Mouse (Mus musculus): Measurements from ENCODE around the gene Scgb2b15.
"Not testable (repeated sequence)": the region's sequence is repeated elsewhere in the genome, so short reads cannot be mapped to it uniquely, and the experiment has no call there.

Scgb2b15 gene

DNA sequence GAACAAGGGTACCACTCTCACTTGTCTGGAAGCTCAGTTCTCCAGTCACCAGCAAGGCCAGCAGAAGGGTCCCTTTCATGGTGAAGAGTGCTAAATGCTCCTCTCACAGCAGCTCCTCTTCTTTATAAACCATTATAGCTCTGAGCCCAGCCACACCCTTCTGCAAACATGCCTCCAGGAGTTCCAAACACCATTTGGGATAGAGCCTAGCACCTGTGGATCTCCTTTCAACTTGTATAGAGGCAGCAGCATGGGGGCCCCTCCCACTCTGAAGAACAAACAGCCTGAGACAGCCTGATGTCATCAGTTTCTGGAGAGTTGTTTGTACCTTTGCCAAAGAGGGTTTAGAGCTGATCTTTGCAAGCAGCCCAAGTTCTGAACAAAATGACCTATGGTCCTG lies at the start of gene Scgb2b15:
Gene Scgb2b15, minus strand, starts transcription at position 101 of the 400 bp plus-strand sequence.
- not testable (repeated sequence) for DNase-seq (ENCODE audit: inconsistent ontology term)

DNA sequence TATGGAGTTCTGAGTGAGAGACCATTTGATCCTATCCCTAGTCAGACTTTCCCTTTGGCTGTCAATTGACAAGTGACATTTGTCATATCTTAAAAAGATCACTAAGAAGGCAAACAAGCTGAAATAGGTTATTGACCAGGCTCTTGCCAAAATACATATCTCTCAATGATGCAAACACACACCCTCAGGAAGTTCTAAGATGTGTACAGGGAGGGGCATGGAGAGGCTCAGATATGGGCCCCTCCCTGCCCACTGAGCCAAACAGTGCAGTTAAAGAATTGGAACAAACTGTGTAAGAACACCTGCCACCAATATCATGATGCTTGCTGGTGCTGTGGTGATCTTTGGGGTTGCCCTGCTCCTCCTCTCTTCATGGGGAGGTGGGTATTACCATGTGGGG lies 6.8 kb upstream of the Scgb2b15 start, which contains the start of gene Scgb1b15:
Gene Scgb1b15, plus strand, starts transcription at position 301 of the 400 bp plus-strand sequence.
- not testable (repeated sequence) for DNase-seq (ENCODE audit: inconsistent ontology term)
